Mouse (Mus musculus) lung, embryonic 14.5 days (tissue): Measurements from ENCODE around the gene Cux2. TPM values are rescaled to one million over a fixed set of nuclear protein-coding genes. Genes with fewer than 3 reads are reported as not detected.

Experiments used
- ATAC-seq: fragments of 200-750 bp; cut with Nextera tagmentation; 2 replicates; pipeline ENCODE4 v1.8.0; 2017; ENCODE audit warnings: mild to moderate bottlenecking, moderate TSS enrichment, moderate library complexity; ENCODE audit not compliant: insufficient read depth
- DNase-seq: peaks from one replicate; pipeline ENCODE4 v3.0.0-alpha.2; 2015
- H3K27ac ChIP-seq: fragments of 300-500 bp; sonication (generic); 2 replicates; pipeline ENCODE4 v1.5.1; 2014; ENCODE audit warnings: low read depth, mild to moderate bottlenecking, moderate library complexity
- H3K27me3 ChIP-seq: fragments of 300-500 bp; sonication (generic); 2 replicates; pipeline ENCODE4 v1.6.1; 2014; ENCODE audit warnings: low read length, control low read depth; ENCODE audit not compliant: insufficient read depth
- H3K36me3 ChIP-seq: fragments of 300-500 bp; sonication (generic); 2 replicates; pipeline ENCODE4 v1.6.1; 2014; ENCODE audit warnings: control low read depth; ENCODE audit not compliant: insufficient read depth
- H3K4me1 ChIP-seq: fragments of 300-500 bp; sonication (generic); 2 replicates; pipeline ENCODE4 v1.6.1; 2014; ENCODE audit warnings: antibody characterized with exemption, control low read depth; ENCODE audit not compliant: insufficient read depth
- H3K4me2 ChIP-seq: fragments of 300-500 bp; sonication (generic); 2 replicates; pipeline ENCODE4 v1.6.1; 2014; ENCODE audit warnings: mild to moderate bottlenecking
- H3K4me3 ChIP-seq: fragments of 300-500 bp; sonication (generic); 2 replicates; pipeline ENCODE4 v1.5.1; 2014; ENCODE audit warnings: low read depth, low read length
- H3K9ac ChIP-seq: fragments of 300-500 bp; sonication (generic); 2 replicates; pipeline ENCODE4 v1.6.1; 2014
- H3K9me3 ChIP-seq: fragments of 300-500 bp; sonication (generic); 2 replicates; pipeline ENCODE4 v1.6.1; 2016; ENCODE audit warnings: low read depth, low read length, control low read depth
- CTCF ChIP-seq: IDR thresholded peaks from 2 replicates; pipeline ENCODE4 v1.5.1; 2016; ENCODE audit warnings: antibody characterized with exemption, low read depth
- WGBS: fragments of 180-500 bp; shearing (Covaris S2); extraction: QIAGEN DNeasy Blood & Tissue Kit; methylation state at CpG from one replicate; pipeline ENCODE4 v1.1.7; 2014; 5-methylcytosine and 5-hydroxymethylcytosine counted together
- polyA plus RNA-seq: library from polyadenylated mRNA; unstranded; fragments of >200 nt; fragmentation: Nextera tagmentation; extraction: Ambion mirVana; gene quantifications from 2 replicates; pipeline ENCODE4 v1.2.1, GENCODE M21; 2014

Gene Cux2
- polyA plus RNA-seq, 1 experiment from 2014 or later: 4.0 TPM

- Histone ChIP-seq H3K27me3 (peaks cover 3% of the 10 kb centered on the region; the same call in 1 of the 2 replicates), H3K4me3 (no peak overlapping the region), H3K4me1 (no peaks in the 10 kb centered on the region), H3K27ac (no peak overlapping the region), H3K36me3 (no peaks in the 10 kb centered on the region), H3K9ac (no peak overlapping the region), H3K4me2 (no peak overlapping the region), H3K9me3 (no peaks in the 10 kb centered on the region)
- 85% methylated on average over 16 of the region's 16 CpGs for WGBS
- no peak for TF ChIP-seq CTCF
- ATAC-seq (no peak), DNase-seq (no peak)
These were observed 49.5 kb downstream of the Cux2 start for GRCm38 (mm10) chr5:122000381-122000780.

GRCm38 (mm10) chr5:121998981-121999795, 50.7 kb downstream of the Cux2 start:
- ATAC-seq: no peak
- WGBS: 51% methylated on average over 10 of the region's 10 CpGs
- H3K9me3 ChIP-seq: no peaks in the 10 kb centered on the region

GRCm38 (mm10) chr5:121998281-121998680, 51.6 kb downstream of the Cux2 start:
- DNase-seq: no peak
- no peak for TF ChIP-seq CTCF
- ATAC-seq: no peak
- Histone ChIP-seq H3K4me3 (no peak overlapping the region), H3K9ac (no peak overlapping the region), H3K27me3 (peaks cover 3% of the 10 kb centered on the region; the same call in 1 of the 2 replicates), H3K4me1 (no peaks in the 10 kb centered on the region), H3K4me2 (no peak overlapping the region), H3K27ac (no peak overlapping the region), H3K9me3 (no peaks in the 10 kb centered on the region), H3K36me3 (no peaks in the 10 kb centered on the region)
- 72% methylated on average over 7 of the region's 7 CpGs for WGBS

More at GRCm38 (mm10) chr5:121998981-121999795, 50.7 kb downstream of the Cux2 start:
- H3K4me1 ChIP-seq: no peaks in the 10 kb centered on the region
- peaks cover 3% of the 10 kb centered on the region; the same call in 1 of the 2 replicates for H3K27me3 ChIP-seq
- no peak overlapping the region for H3K4me2 ChIP-seq
- no peak overlapping the region for H3K9ac ChIP-seq
- no peak overlapping the region for H3K4me3 ChIP-seq
- TF ChIP-seq CTCF: peak; percentile 77
- H3K36me3 ChIP-seq: no peaks in the 10 kb centered on the region
- DNase-seq: peak; percentile 75
- no peak overlapping the region for H3K27ac ChIP-seq

GRCm38 (mm10) chr5:121996701-121997100, 53.2 kb downstream of the Cux2 start:
- no peak for ATAC-seq
- Histone ChIP-seq H3K27ac (no peak overlapping the region), H3K36me3 (no peaks in the 10 kb centered on the region), H3K27me3 (peaks cover 3% of the 10 kb centered on the region; the same call in 1 of the 2 replicates), H3K9ac (no peak overlapping the region), H3K4me3 (no peak overlapping the region), H3K4me2 (no peak overlapping the region), H3K4me1 (no peaks in the 10 kb centered on the region), H3K9me3 (no peaks in the 10 kb centered on the region)
- 36% methylated on average over 6 of the region's 6 CpGs for WGBS
- DNase-seq: no peak
- TF ChIP-seq CTCF: no peak

GRCm38 (mm10) chr5:121994808-121995207, 55.1 kb downstream of the Cux2 start:
- H3K27ac ChIP-seq: no peak overlapping the region
- no peak for DNase-seq
- H3K4me1 ChIP-seq: no peaks in the 10 kb centered on the region
- H3K9ac ChIP-seq: no peak overlapping the region
- no peaks in the 10 kb centered on the region for H3K27me3 ChIP-seq
- no peak for TF ChIP-seq CTCF
- H3K4me2 ChIP-seq: no peak overlapping the region
- H3K36me3 ChIP-seq: no peaks in the 10 kb centered on the region
- H3K9me3 ChIP-seq: no peaks in the 10 kb centered on the region
- WGBS: 68% methylated on average over 12 of the region's 12 CpGs
- no peak overlapping the region for H3K4me3 ChIP-seq
- ATAC-seq: no peak

- ATAC-seq (no peak), DNase-seq (no peak)
- H3K4me3 ChIP-seq: no peak overlapping the region
These were observed 58.0 kb downstream of the Cux2 start for GRCm38 (mm10) chr5:121991914-121992313.

GRCm38 (mm10) chr5:121985855-121986254, 64.0 kb downstream of the Cux2 start:
- peak; percentile 73 for ATAC-seq
- no peaks in the 10 kb centered on the region for H3K9me3 ChIP-seq
- no peak for TF ChIP-seq CTCF
- H3K27ac ChIP-seq: peak overlapping the region; percentile 50; the same call in 1 of the 2 replicates
- peak; percentile 87 for DNase-seq
- no peaks in the 10 kb centered on the region for H3K27me3 ChIP-seq
- no peak overlapping the region for H3K4me2 ChIP-seq
- no peaks in the 10 kb centered on the region for H3K36me3 ChIP-seq
- H3K4me1 ChIP-seq: 0 out of 2 replicates have a peak, but pooled peaks cover 9% of the 10 kb centered on the region
- no peak overlapping the region for H3K9ac ChIP-seq
- H3K4me3 ChIP-seq: no peak overlapping the region
- 29% methylated on average over 9 of the region's 9 CpGs for WGBS

More at GRCm38 (mm10) chr5:121991914-121992313, 58.0 kb downstream of the Cux2 start:
- Histone ChIP-seq H3K9ac (no peak overlapping the region), H3K9me3 (no peaks in the 10 kb centered on the region), H3K27ac (no peak overlapping the region), H3K4me2 (no peak overlapping the region), H3K27me3 (no peaks in the 10 kb centered on the region), H3K36me3 (no peaks in the 10 kb centered on the region), H3K4me1 (no peaks in the 10 kb centered on the region)
- no peak for TF ChIP-seq CTCF
- WGBS: 26% methylated on average over 6 of the region's 6 CpGs
